Mouse (Mus musculus) heart, embryonic 13.5 days (tissue): Measurements from ENCODE around the gene Serpina3f. TPM values are rescaled to one million over a fixed set of nuclear protein-coding genes. Genes with fewer than 3 reads are reported as not detected.

Source experiments
- ATAC-seq: fragments of 200-750 bp; cut with Nextera tagmentation; 2 replicates; pipeline ENCODE4 v1.8.0; 2017; ENCODE audit warnings: moderate TSS enrichment; ENCODE audit not compliant: insufficient number of reproducible peaks, low FRiP score, low TSS enrichment; ENCODE audit errors: extremely low read depth
- H3K27ac ChIP-seq: fragments of 300-500 bp; sonication (generic); replicated peaks from 2 replicates; pipeline ENCODE4 v1.5.1; 2015; ENCODE audit warnings: moderate library complexity, mild to moderate bottlenecking, inconsistent platforms
- H3K27me3 ChIP-seq: fragments of 300-500 bp; sonication (generic); replicated peaks from 2 replicates; pipeline ENCODE4 v1.6.1; 2015; ENCODE audit warnings: mild to moderate bottlenecking, inconsistent platforms
- H3K36me3 ChIP-seq: fragments of 300-500 bp; sonication (generic); 2 replicates; pipeline ENCODE4 v1.6.1; 2015; ENCODE audit warnings: mild to moderate bottlenecking, inconsistent platforms
- H3K4me1 ChIP-seq: fragments of 300-500 bp; sonication (generic); 2 replicates; pipeline ENCODE4 v1.6.1; 2015; ENCODE audit warnings: inconsistent platforms
- H3K4me2 ChIP-seq: fragments of 300-500 bp; sonication (generic); 2 replicates; pipeline ENCODE4 v1.6.1; 2015; ENCODE audit warnings: inconsistent platforms, mild to moderate bottlenecking, moderate library complexity
- H3K4me3 ChIP-seq: fragments of 300-500 bp; sonication (generic); 2 replicates; pipeline ENCODE4 v1.5.1; 2015; ENCODE audit warnings: moderate library complexity, mild to moderate bottlenecking, inconsistent platforms
- H3K9ac ChIP-seq: fragments of 300-500 bp; sonication (generic); 2 replicates; pipeline ENCODE4 v1.6.1; 2015; ENCODE audit warnings: inconsistent platforms, mild to moderate bottlenecking, moderate library complexity
- H3K9me3 ChIP-seq: fragments of 300-500 bp; sonication (generic); 2 replicates; pipeline ENCODE4 v1.6.1; 2016; ENCODE audit warnings: inconsistent platforms
- WGBS: fragments of 180-500 bp; shearing (Covaris S2); methylation state at CpG from one replicate; pipeline ENCODE4 v1.1.7; 2015; ENCODE audit warnings: mixed read lengths; 5-methylcytosine and 5-hydroxymethylcytosine counted together
- polyA plus RNA-seq: library from polyadenylated mRNA; unstranded; fragments of >200 nt; fragmentation: Nextera tagmentation; extraction: Ambion mirVana; gene quantifications from 2 replicates; pipeline ENCODE4 v1.2.1, GENCODE M21; 2015

Serpina3f gene
- polyA plus RNA-seq = 0.06 TPM in 1 of 2 replicates, not detected in the other

DNA sequence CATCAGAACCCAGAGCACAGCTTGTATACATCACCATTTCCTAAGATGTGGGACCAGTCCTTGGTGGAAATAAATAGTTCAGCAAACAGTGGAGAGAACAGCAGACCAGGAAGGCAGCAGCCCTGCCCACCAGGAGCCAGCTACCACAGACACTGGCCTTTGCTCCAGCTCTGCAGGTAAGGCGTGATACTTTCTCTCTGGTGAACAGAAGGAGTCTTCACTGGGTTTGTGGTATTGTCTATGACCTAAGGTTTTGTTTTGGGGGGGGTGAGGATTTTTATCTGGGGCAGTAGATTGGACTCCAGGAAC is at the start of gene Serpina3f:
TSS of gene Serpina3f (plus strand) at position 100 of the 309 bp plus-strand sequence.
- Histone ChIP-seq H3K27me3 (0 out of 2 replicates have a peak, but pooled peaks cover 3% of the 10 kb centered on the region), H3K9ac (no peak within 1 kb of the TSS), H3K9me3 (no peaks in the 10 kb centered on the region), H3K4me2 (no peak within 1 kb of the TSS), H3K4me1 (no peaks in the 10 kb centered on the region), H3K27ac (no peak within 1 kb of the TSS), H3K36me3 (no peaks in the 10 kb centered on the region), H3K4me3 (no peak within 1 kb of the TSS)
- ATAC-seq = no peak
- 74% methylated on average over 1 of the region's 1 CpGs for WGBS

DNA sequence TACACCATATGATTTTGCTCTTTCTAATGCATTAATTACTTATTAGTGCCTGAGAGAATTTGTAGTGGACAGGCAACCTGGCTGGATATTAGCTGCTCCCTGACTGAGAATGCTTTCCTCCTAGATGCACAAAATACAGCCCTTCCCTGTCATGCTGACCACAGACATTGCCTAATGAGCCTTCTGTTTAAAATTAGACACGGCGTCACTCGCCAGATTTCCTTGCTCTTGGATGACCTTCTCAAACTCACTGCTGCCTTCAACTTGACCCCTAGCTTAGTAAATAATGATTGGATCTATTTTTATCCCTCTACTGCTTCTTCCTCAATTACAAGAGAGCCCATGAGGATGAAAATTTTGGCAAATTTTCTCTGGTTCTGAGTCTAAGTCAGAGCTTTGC is 39.6 kb upstream of the Serpina3f start:
- Histone ChIP-seq H3K9me3 (no peaks in the 10 kb centered on the region), H3K9ac (no peak overlapping the region), H3K27me3 (peaks cover 31% of the 10 kb centered on the region), H3K27ac (no peak overlapping the region), H3K4me1 (peaks cover 28% of the 10 kb centered on the region), H3K4me2 (no peak overlapping the region), H3K36me3 (no peaks in the 10 kb centered on the region), H3K4me3 (no peak overlapping the region)
- no peak for ATAC-seq
- WGBS = 44% methylated on average over 3 of the region's 3 CpGs

DNA sequence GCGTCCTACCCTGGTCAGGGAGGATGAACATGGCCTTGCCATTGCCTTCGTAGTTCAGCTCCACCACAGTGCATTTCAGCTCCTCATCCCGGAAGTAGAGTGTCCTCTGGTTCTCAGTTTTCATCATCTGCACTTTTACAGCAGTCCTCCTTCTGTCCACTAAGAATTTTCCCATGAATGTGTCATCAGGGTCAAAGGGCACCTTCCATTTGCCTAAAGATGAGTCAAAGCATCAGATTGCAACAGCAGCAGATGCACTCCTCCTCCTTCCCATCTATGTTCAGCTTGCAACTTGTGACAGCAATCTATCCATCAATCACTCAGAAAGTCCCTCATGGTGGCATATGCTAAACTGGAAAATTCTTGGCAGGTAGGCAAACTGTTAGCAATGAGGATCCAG is 38.7 kb upstream of the Serpina3f start:
- no peak for ATAC-seq

DNA sequence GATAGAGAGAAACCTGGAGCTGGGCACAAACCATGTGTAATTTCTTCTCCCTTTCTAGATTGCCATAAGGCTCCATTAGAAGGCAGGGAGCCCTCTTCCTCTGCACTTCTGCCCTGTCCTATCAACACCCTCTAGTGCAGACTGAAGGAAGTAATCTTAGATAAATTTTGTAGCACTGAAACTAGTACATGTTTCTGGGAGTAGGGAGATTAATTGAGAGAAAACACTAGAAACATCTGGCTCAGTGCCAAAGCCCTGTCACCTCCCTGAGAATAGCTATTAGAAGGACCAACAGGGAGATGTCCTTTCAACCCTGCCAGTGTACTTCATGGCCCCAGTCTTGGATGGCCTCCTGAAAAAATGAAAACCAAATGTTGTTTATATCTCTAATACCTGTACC is 35.8 kb upstream of the Serpina3f start:
- Histone ChIP-seq H3K36me3 (no peaks in the 10 kb centered on the region), H3K9me3 (no peaks in the 10 kb centered on the region), H3K4me1 (peaks cover 28% of the 10 kb centered on the region), H3K4me3 (no peak overlapping the region), H3K27ac (0 out of 2 replicates have a peak overlapping the region, but pooled peaks have one; percentile 34), H3K4me2 (no peak overlapping the region), H3K9ac (no peak overlapping the region), H3K27me3 (peaks cover 43% of the 10 kb centered on the region)
- peak; percentile 47; the same call in 1 of the 2 replicates for ATAC-seq

More for the DNA sequence above, 38.7 kb upstream of the Serpina3f start:
- WGBS = 78% methylated on average over 3 of the region's 3 CpGs
- Histone ChIP-seq H3K36me3 (no peaks in the 10 kb centered on the region), H3K4me3 (no peak overlapping the region), H3K4me2 (no peak overlapping the region), H3K27ac (no peak overlapping the region), H3K4me1 (peaks cover 28% of the 10 kb centered on the region), H3K9me3 (no peaks in the 10 kb centered on the region), H3K27me3 (peaks cover 32% of the 10 kb centered on the region), H3K9ac (no peak overlapping the region)

DNA sequence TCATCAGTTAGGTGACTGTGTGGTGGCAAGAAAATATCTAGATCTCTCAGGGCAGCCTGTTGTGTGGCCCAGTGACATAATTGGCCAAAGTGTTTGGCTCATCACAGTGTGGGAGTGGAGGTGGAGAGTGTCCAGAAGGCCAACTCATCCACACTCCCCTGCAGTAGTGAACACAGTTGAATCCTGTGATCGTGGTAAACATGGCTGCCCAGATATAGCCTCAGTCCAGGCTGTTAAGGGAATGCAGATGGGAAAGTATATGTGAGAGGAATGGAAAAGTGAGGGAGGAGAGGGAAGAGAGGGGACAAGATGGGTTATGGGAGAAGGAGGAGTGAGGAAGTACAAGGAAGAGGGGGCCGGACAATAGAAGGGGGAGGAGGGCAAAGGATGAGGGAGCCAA is 35.4 kb upstream of the Serpina3f start:
- Histone ChIP-seq H3K9ac (no peak overlapping the region), H3K4me3 (no peak overlapping the region), H3K4me1 (peaks cover 28% of the 10 kb centered on the region), H3K36me3 (no peaks in the 10 kb centered on the region), H3K9me3 (no peaks in the 10 kb centered on the region), H3K27ac (0 out of 2 replicates have a peak overlapping the region, but pooled peaks have one; percentile 34), H3K27me3 (peaks cover 40% of the 10 kb centered on the region), H3K4me2 (no peak overlapping the region)
- 61% methylated on average over 2 of the region's 2 CpGs for WGBS
- ATAC-seq = no peak

DNA sequence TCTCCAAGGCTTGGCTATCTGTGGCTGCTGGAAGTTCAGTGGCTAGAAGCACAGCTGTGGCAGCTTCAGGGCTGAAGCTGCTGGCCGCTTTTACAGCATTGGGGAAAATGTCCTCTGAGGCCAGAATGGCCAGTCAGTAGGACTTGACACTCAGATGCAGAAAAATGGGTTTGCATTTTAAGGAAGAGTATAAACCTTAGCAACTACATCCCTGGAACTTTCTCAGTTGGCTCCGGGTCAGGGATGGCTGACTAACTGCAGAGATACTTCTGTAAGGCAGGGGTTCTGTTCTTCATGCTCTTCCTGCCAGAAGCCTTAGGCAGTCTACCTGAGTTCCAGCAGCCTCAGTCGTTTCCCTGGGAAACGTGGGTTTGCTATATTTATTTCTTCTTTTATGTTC is 29.3 kb upstream of the Serpina3f start:
- ATAC-seq = no peak
- Histone ChIP-seq H3K4me1 (no peaks in the 10 kb centered on the region; the same call in 1 of the 2 replicates), H3K27me3 (peaks cover 33% of the 10 kb centered on the region), H3K4me3 (no peak overlapping the region), H3K9ac (no peak overlapping the region), H3K4me2 (no peak overlapping the region), H3K9me3 (no peaks in the 10 kb centered on the region), H3K36me3 (no peaks in the 10 kb centered on the region), H3K27ac (no peak overlapping the region)
- 75% methylated on average over 4 of the region's 4 CpGs for WGBS

DNA sequence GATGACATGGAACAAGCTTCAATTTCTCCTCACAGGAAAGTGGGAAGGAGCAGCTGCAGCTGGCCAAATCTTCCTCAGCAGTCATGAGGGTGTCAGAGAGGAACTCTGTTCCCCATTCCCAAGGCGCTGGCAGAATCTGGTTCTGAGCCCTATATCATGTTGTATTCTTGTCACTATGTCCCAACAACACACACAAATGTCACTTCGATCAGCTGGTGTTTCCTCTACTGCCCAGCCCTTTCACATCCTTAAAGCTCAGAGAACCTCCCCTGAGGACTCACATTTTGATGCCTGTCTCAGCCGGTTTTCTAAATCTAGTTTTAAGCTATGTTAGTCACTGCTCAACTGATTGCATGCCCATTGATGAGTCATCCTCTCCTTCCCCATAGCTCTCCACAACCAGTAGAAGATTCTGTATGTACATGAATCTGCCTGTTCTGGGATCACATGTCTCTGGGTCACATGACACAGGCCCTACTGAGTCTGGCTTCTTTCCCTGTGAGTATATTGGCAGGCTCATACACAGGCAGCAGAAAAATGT is 28.2 kb upstream of the Serpina3f start:
- ATAC-seq = no peak
- Histone ChIP-seq H3K36me3 (no peaks in the 10 kb centered on the region), H3K9me3 (no peaks in the 10 kb centered on the region), H3K4me3 (no peak overlapping the region), H3K4me1 (no peaks in the 10 kb centered on the region; the same call in 1 of the 2 replicates), H3K9ac (no peak overlapping the region), H3K27me3 (peaks cover 26% of the 10 kb centered on the region), H3K27ac (no peak overlapping the region), H3K4me2 (no peak overlapping the region)
- WGBS = 66% methylated on average over 3 of the region's 3 CpGs

DNA sequence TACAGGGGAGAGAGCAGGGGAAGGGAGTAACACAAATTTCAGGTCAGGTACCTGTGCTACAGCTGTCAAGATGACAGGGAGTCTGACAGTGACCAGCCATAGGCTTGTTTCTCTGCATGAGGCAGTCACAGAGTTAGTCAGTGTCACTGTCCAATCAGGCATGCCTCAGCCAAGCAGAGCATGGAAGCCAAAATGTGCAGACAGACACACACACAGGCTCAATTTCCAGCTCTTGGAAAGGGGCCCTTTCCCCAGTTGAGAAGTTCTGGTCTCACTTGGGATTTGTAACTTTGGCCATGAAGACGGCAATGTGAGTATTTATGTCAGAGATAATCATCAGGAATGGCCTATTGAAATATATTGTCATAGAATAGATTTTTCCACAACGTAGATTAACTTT is 25.1 kb upstream of the Serpina3f start:
- no peak for ATAC-seq
- 66% methylated on average over 2 of the region's 2 CpGs for WGBS

DNA sequence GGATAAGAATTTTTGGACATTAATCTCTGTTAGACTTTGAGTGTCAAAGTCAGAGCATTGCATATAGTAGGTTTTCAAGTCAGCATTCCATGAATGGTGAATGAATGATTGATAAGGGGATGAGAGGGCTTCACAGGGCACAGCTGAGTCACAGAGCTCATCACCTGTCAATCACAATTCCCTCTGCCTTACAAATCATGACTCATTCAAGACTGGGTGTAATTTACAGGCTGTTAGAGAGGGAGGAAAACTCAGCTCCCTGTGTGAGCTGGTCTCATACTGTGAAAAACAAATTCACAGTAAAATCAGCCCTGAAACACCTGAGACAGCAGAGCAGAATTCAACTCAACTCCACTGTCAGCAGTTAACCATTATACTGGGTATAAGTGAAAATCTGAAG is 23.5 kb upstream of the Serpina3f start:
- H3K4me3 ChIP-seq = no peak overlapping the region
- H3K4me2 ChIP-seq = no peak overlapping the region
- no peaks in the 10 kb centered on the region; the same call in 1 of the 2 replicates for H3K4me1 ChIP-seq
- no peak for ATAC-seq
- no peak overlapping the region for H3K27ac ChIP-seq
- H3K9ac ChIP-seq = no peak overlapping the region
- no peaks in the 10 kb centered on the region for H3K36me3 ChIP-seq
- peaks cover 19% of the 10 kb centered on the region; the same call in 1 of the 2 replicates for H3K27me3 ChIP-seq
- no peaks in the 10 kb centered on the region for H3K9me3 ChIP-seq

More for the DNA sequence above, 25.1 kb upstream of the Serpina3f start:
- H3K4me3 ChIP-seq = no peak overlapping the region
- H3K9ac ChIP-seq = no peak overlapping the region
- H3K4me1 ChIP-seq = no peaks in the 10 kb centered on the region; the same call in 1 of the 2 replicates
- H3K9me3 ChIP-seq = no peaks in the 10 kb centered on the region
- H3K27me3 ChIP-seq = peaks cover 13% of the 10 kb centered on the region; the same call in 1 of the 2 replicates
- H3K27ac ChIP-seq = no peak overlapping the region
- no peak overlapping the region for H3K4me2 ChIP-seq
- no peaks in the 10 kb centered on the region for H3K36me3 ChIP-seq

DNA sequence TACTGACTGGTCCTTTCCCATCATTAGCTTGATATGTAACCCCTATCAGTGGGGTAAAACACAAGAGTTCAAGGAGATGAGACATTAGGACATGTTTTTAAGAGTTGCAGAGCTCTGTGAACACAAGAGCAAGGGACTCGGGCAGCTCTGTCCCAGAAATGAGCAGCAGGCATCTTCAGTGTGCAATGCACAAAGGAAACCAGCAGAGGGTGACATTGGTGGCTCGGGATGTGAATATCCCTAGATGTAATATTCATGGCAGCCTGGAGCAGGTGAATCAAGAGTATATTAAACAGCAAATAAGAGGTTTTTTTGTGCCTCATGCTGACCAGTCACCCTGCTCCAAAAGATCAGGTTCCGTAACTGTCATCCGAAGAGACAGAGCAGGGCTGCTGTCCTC is 5.2 kb upstream of the Serpina3f start:
- H3K27me3 ChIP-seq = no peaks in the 10 kb centered on the region
- ATAC-seq = no peak

DNA sequence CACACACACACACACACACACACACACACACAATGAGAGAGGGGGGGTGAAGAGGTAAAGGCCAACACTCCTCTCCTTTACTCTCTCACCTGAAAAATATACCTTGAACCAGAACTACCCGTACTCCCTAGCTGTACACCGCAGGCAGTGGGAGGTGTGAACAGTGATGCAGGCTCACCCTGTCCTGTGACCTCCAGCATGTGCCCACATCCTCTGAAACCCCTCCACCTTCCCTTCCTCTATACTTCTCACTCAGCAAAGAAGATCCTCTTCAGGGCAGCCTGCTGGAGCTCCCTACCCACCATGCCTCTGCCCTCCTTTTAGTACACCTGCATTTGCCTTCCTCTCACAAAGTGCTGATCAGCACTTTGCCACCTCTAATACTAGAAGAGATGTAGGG is 4.5 kb upstream of the Serpina3f start:
- no peak for ATAC-seq
- no peak overlapping the region for H3K9ac ChIP-seq
- no peaks in the 10 kb centered on the region for H3K4me1 ChIP-seq
- WGBS = 96% methylated on average over 2 of the region's 2 CpGs
- no peaks in the 10 kb centered on the region for H3K36me3 ChIP-seq
- H3K4me2 ChIP-seq = no peak overlapping the region
- H3K4me3 ChIP-seq = no peak overlapping the region
- H3K9me3 ChIP-seq = no peaks in the 10 kb centered on the region
- H3K27ac ChIP-seq = no peak overlapping the region
- H3K27me3 ChIP-seq = no peaks in the 10 kb centered on the region

More for the DNA sequence above, 5.2 kb upstream of the Serpina3f start:
- WGBS = 62% methylated on average over 4 of the region's 4 CpGs
- Histone ChIP-seq H3K9ac (no peak overlapping the region), H3K9me3 (no peaks in the 10 kb centered on the region), H3K36me3 (no peaks in the 10 kb centered on the region), H3K4me2 (no peak overlapping the region), H3K27ac (no peak overlapping the region), H3K4me1 (no peaks in the 10 kb centered on the region), H3K4me3 (no peak overlapping the region)

DNA sequence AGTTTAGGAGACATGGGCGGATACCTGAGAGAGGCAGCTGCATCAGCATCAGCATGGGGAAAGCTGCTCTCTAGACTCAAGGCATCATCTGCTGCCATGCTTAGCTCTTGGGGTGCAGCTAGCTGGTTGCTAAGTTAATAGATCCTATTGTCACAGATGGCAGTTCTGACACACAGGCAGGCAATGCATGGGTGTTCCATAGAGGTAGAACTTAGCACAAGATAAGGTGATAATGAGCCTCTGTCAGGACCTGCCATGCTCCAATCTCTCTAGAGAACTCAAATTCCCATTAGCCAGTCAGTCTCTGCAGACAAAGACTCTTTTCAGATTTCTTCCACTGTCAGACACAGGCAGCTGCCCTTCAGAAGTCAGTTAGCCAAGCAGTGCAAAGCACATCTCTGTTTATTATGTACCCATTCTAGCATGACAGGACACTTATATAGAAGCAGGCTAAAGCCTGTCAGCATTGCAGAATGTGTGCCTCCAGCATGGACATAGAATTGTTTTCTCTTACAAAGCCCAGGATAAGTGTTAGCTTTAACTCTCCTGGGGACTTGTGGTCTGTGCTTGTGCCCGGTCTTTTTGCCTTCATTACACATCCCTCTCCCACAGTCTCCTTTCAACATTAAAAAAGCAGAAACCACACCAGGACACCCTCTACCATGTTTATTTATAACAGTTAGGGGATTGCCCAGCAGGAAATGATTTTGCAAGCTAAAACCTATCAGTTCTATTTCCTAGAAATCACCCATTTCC is 477 bp upstream of the Serpina3f start:
- H3K27ac ChIP-seq = no peak overlapping the region
- no peak for ATAC-seq
- 59% methylated on average over 2 of the region's 2 CpGs for WGBS
- H3K4me3 ChIP-seq = no peak overlapping the region
- no peaks in the 10 kb centered on the region for H3K4me1 ChIP-seq
- no peaks in the 10 kb centered on the region for H3K9me3 ChIP-seq
- H3K4me2 ChIP-seq = no peak overlapping the region
- no peak overlapping the region for H3K9ac ChIP-seq
- H3K36me3 ChIP-seq = no peaks in the 10 kb centered on the region
- 0 out of 2 replicates have a peak, but pooled peaks cover 3% of the 10 kb centered on the region for H3K27me3 ChIP-seq
